Mouse (Mus musculus) erythroblast, embryonic 14.5 days (primary cell): ENCODE results near the gene Ryr3.

Source experiments
- GATA1 ChIP-seq: IDR thresholded peaks from 2 replicates; pipeline ENCODE4 v1.6.1; 2012; ENCODE audit warnings: low read length, inconsistent platforms, mixed read lengths
- TAL1 ChIP-seq: IDR thresholded peaks from 3 replicates; pipeline ENCODE4 v1.6.1; 2012; ENCODE audit warnings: low read length, inconsistent platforms, mixed read lengths

GRCm38 (mm10) chr2:112842877-112843276, 374.0 kb downstream of the Ryr3 start:
- TF ChIP-seq TAL1: no peak
- no peak for TF ChIP-seq GATA1
